Mouse (Mus musculus) heart, embryonic 14.5 days (tissue): ENCODE measurements at regions not wholly inside any gene's neighbourhood (a gene's known extent, or its start where the extent isn't known, plus 50 kb on each side); places are given as distances from the start of the nearest gene placed in this dataset.
"Not testable (repeated sequence)": the region's sequence is repeated elsewhere in the genome, so short reads cannot be mapped to it uniquely, and the experiment has no call there.

Experiments
- ATAC-seq: fragments of 200-750 bp; cut with Nextera tagmentation; 2 replicates; pipeline ENCODE4 v1.8.0; 2017; ENCODE audit warnings: low read depth, moderate TSS enrichment; ENCODE audit not compliant: insufficient number of reproducible peaks, insufficient read depth, low FRiP score
- H3K27ac ChIP-seq, 2 experiments: fragments of 200-500 bp in 1 of 2; fragments of 300-500 bp in 1 of 2; sonication (generic) in 1 of 2; replicated peaks in 1 of 2; 2 replicates each; pipeline ENCODE4 v1.5.1; 2012 to 2014; ENCODE audit warnings: low read depth in 2 of 2, low read length in 2 of 2, control low read depth in 1 of 2, mild to moderate bottlenecking in 1 of 2, mixed read lengths in 1 of 2; ENCODE audit not compliant: control insufficient read depth in 1 of 2, insufficient read depth in 1 of 2
- H3K27me3 ChIP-seq: fragments of 300-500 bp; sonication (generic); 2 replicates; pipeline ENCODE4 v1.6.1; 2014; ENCODE audit warnings: mild to moderate bottlenecking, low read length, control low read depth; ENCODE audit not compliant: control insufficient read depth, insufficient read depth
- H3K36me3 ChIP-seq: fragments of 300-500 bp; sonication (generic); 2 replicates; pipeline ENCODE4 v1.6.1; 2014; ENCODE audit warnings: mild to moderate bottlenecking, control low read depth, low read length, mixed read lengths; ENCODE audit not compliant: control insufficient read depth, insufficient read depth
- H3K4me1 ChIP-seq, 2 experiments: fragments of 200-500 bp in 1 of 2; fragments of 300-500 bp in 1 of 2; sonication (generic) in 1 of 2; 2 replicates each; pipeline ENCODE4 v1.6.1; 2012 to 2014; ENCODE audit warnings: low read length in 2 of 2, control low read depth in 1 of 2, mixed read lengths in 1 of 2; ENCODE audit not compliant: control insufficient read depth in 2 of 2, insufficient read depth in 2 of 2
- H3K4me2 ChIP-seq: fragments of 300-500 bp; sonication (generic); 2 replicates; pipeline ENCODE4 v1.6.1; 2014; ENCODE audit warnings: mild to moderate bottlenecking, low read length
- H3K4me3 ChIP-seq, 2 experiments: fragments of 200-500 bp in 1 of 2; fragments of 300-500 bp in 1 of 2; sonication (generic) in 1 of 2; 2 replicates each; pipeline ENCODE4 v1.5.1; 2012 to 2014; ENCODE audit warnings: low read length in 2 of 2, mild to moderate bottlenecking in 2 of 2, control low read depth in 1 of 2, low read depth in 1 of 2, moderate library complexity in 1 of 2; ENCODE audit not compliant: control insufficient read depth in 1 of 2, insufficient read depth in 1 of 2
- H3K9ac ChIP-seq: fragments of 300-500 bp; sonication (generic); 2 replicates; pipeline ENCODE4 v1.6.1; 2014; ENCODE audit warnings: mild to moderate bottlenecking, low read length
- H3K9me3 ChIP-seq: fragments of 300-500 bp; sonication (generic); 2 replicates; pipeline ENCODE4 v1.6.1; 2016; ENCODE audit warnings: low read length, control low read depth; ENCODE audit not compliant: control insufficient read depth
- WGBS: fragments of 180-500 bp; shearing (Covaris S2); extraction: QIAGEN DNeasy Blood & Tissue Kit; methylation state at CpG from one replicate; pipeline ENCODE4 v1.1.7; 2014; 5-methylcytosine and 5-hydroxymethylcytosine counted together

- no peak; the same call in 1 of the 2 replicates for ATAC-seq
- Histone ChIP-seq H3K9me3 (0 out of 2 replicates have a peak, but pooled peaks cover 3% of the 10 kb centered on the region), H3K4me1 (no peaks in the 10 kb centered on the region), H3K27me3 (no peaks in the 10 kb centered on the region), H3K27ac (no peak overlapping the region), H3K4me3 (peak overlapping the region; percentile 62 to 64), H3K36me3 (no peaks in the 10 kb centered on the region), H3K4me2 (peak overlapping the region; percentile 73), H3K9ac (peak overlapping the region; percentile 65)
- 8% methylated on average over 22 of the region's 22 CpGs for WGBS
Observed at GRCm38 (mm10) chr19:54114588-54115317, 70.8 kb downstream of the Adra2a start.

- H3K27me3 ChIP-seq: no peaks in the 10 kb centered on the region
- H3K27ac ChIP-seq: no peak overlapping the region
- no peak for ATAC-seq
- WGBS: 47% methylated on average over 4 of the region's 4 CpGs
- H3K9ac ChIP-seq: peak overlapping the region; percentile 65
- H3K4me3 ChIP-seq: peak overlapping the region; percentile 62 to 64; a peak in 3 of 4 replicates
- no peaks in the 10 kb centered on the region for H3K4me1 ChIP-seq
- no peaks in the 10 kb centered on the region for H3K9me3 ChIP-seq
- no peaks in the 10 kb centered on the region for H3K36me3 ChIP-seq
- peak overlapping the region; percentile 73 for H3K4me2 ChIP-seq
Observed at GRCm38 (mm10) chr19:54115335-54115734, 71.4 kb downstream of the Adra2a start.

- Histone ChIP-seq H3K27ac (no peak overlapping the region), H3K4me1 (no peaks in the 10 kb centered on the region), H3K36me3 (no peaks in the 10 kb centered on the region), H3K4me2 (no peak overlapping the region), H3K9me3 (no peaks in the 10 kb centered on the region), H3K9ac (no peak overlapping the region), H3K4me3 (no peak overlapping the region), H3K27me3 (no peaks in the 10 kb centered on the region)
- 68% methylated on average over 4 of the region's 4 CpGs for WGBS
- ATAC-seq: no peak
Observed at GRCm38 (mm10) chr19:54116829-54117228, 72.9 kb downstream of the Adra2a start.

GRCm38 (mm10) chr19:54117676-54118075, 73.7 kb downstream of the Adra2a start:
- Histone ChIP-seq H3K4me1 (no peaks in the 10 kb centered on the region), H3K4me2 (no peak overlapping the region), H3K27me3 (no peaks in the 10 kb centered on the region), H3K9ac (no peak overlapping the region), H3K36me3 (no peaks in the 10 kb centered on the region), H3K9me3 (no peaks in the 10 kb centered on the region), H3K27ac (no peak overlapping the region), H3K4me3 (no peak overlapping the region)
- 81% methylated on average over 11 of the region's 11 CpGs for WGBS
- ATAC-seq: no peak

GRCm38 (mm10) chr19:54123586-54123985, 79.6 kb downstream of the Adra2a start:
- no peaks in the 10 kb centered on the region for H3K27me3 ChIP-seq
- H3K4me3 ChIP-seq: no peak overlapping the region
- H3K36me3 ChIP-seq: no peaks in the 10 kb centered on the region
- no peaks in the 10 kb centered on the region for H3K4me1 ChIP-seq
- no peak overlapping the region for H3K9ac ChIP-seq
- WGBS: 70% methylated on average over 9 of the region's 9 CpGs
- no peak overlapping the region for H3K4me2 ChIP-seq
- ATAC-seq: no peak
- H3K9me3 ChIP-seq: no peaks in the 10 kb centered on the region
- H3K27ac ChIP-seq: no peak overlapping the region

- H3K4me2 ChIP-seq, H3K27ac ChIP-seq, ATAC-seq, H3K36me3 ChIP-seq, H3K9me3 ChIP-seq, H3K9ac ChIP-seq, H3K4me1 ChIP-seq, H3K4me3 ChIP-seq, H3K27me3 ChIP-seq: not testable (repeated sequence)
- 94% methylated on average over 1 of the region's 1 CpGs for WGBS
Observed at GRCm38 (mm10) chr19:54151766-54152165, 107.8 kb downstream of the Adra2a start.

- no peaks in the 10 kb centered on the region for H3K27me3 ChIP-seq
- no peak overlapping the region for H3K9ac ChIP-seq
- ATAC-seq: no peak
- no peak overlapping the region for H3K4me2 ChIP-seq
- H3K9me3 ChIP-seq: no peaks in the 10 kb centered on the region
- WGBS: 28% methylated on average over 4 of the region's 4 CpGs
- H3K27ac ChIP-seq: no peak overlapping the region
- H3K36me3 ChIP-seq: no peaks in the 10 kb centered on the region
- H3K4me1 ChIP-seq: no peaks in the 10 kb centered on the region
- H3K4me3 ChIP-seq: no peak overlapping the region
Observed at GRCm38 (mm10) chr19:54154400-54154799, 110.4 kb downstream of the Adra2a start.

- no peak for ATAC-seq
- 41% methylated on average over 2 of the region's 2 CpGs for WGBS
- no peak overlapping the region for H3K4me3 ChIP-seq
Observed at GRCm38 (mm10) chr19:54170361-54170760, 126.4 kb downstream of the Adra2a start.

More at GRCm38 (mm10) chr19:54170361-54170760, 126.4 kb downstream of the Adra2a start:
- no peaks in the 10 kb centered on the region for H3K9me3 ChIP-seq
- H3K9ac ChIP-seq: no peak overlapping the region
- no peak overlapping the region for H3K27ac ChIP-seq
- peaks cover 7% of the 10 kb centered on the region; the same call in 1 of the 2 replicates for H3K27me3 ChIP-seq
- H3K4me1 ChIP-seq: no peaks in the 10 kb centered on the region
- no peaks in the 10 kb centered on the region for H3K36me3 ChIP-seq
- no peak overlapping the region for H3K4me2 ChIP-seq
